Mouse (Mus musculus): ENCODE measurements around the gene Cd63. TPM values are rescaled to one million over a fixed set of nuclear protein-coding genes. Genes with fewer than 3 reads are reported as not detected.

Gene Cd63
- polyA plus RNA-seq, 1 experiment: 2,043 TPM

- Histone ChIP-seq H3ac (ENCODE audit: control insufficient read depth, insufficient read length, low read depth) (peak overlapping the region; percentile 67), H3K79me3 (ENCODE audit: low read depth) (peaks cover 40% of the 10 kb centered on the region), H3K36me3 (ENCODE audit: control insufficient read depth, insufficient read depth) (peaks cover 27% of the 10 kb centered on the region), H3K4me3 (ENCODE audit: insufficient read depth, poor library complexity, severe bottlenecking) (peak overlapping the region; percentile 96), H3K27me3 (ENCODE audit: control insufficient read depth, insufficient read depth, insufficient read length) (no peaks in the 10 kb centered on the region), H3K79me2 (ENCODE audit: control insufficient read depth, insufficient read depth) (peaks cover 50% of the 10 kb centered on the region)
- TF ChIP-seq CEBPB (IDR thresholded peaks at IDR 0.05; ENCODE audit: low read depth) (no peak), CTCF (IDR thresholded peaks at IDR 0.05; ENCODE audit: control insufficient read depth, insufficient read depth, insufficient read length) (no peak), FOSL1 (IDR thresholded peaks at IDR 0.05; ENCODE audit: insufficient read depth, low read length, poor library complexity, severe bottlenecking) (no peak), MYOD1 (IDR thresholded peaks at IDR 0.05; ENCODE audit: control insufficient read depth, insufficient read length, low read depth) (no peak), MYOG (IDR thresholded peaks at IDR 0.05; ENCODE audit: control insufficient read depth, extremely low read depth, insufficient read length) (no peak), MAX (IDR thresholded peaks at IDR 0.05) (no peak), USF1 (IDR thresholded peaks at IDR 0.05; ENCODE audit: low read depth) (no peak)
Observed at GRCm38 (mm10) chr10:128908778-128909448, 8.1 kb downstream of the Cd63 start.

- Histone ChIP-seq H3K79me2 (ENCODE audit: control insufficient read depth, insufficient read depth) (peaks cover 57% of the 10 kb centered on the region), H3K4me3 (ENCODE audit: insufficient read depth, poor library complexity, severe bottlenecking) (peak overlapping the region; percentile 96), H3K79me3 (ENCODE audit: low read depth) (peaks cover 47% of the 10 kb centered on the region), H3ac (ENCODE audit: control insufficient read depth, insufficient read length, low read depth) (peak overlapping the region; percentile 99), H3K36me3 (ENCODE audit: control insufficient read depth, insufficient read depth) (peaks cover 34% of the 10 kb centered on the region), H3K27me3 (ENCODE audit: control insufficient read depth, insufficient read depth, insufficient read length) (no peaks in the 10 kb centered on the region)
- TF ChIP-seq CEBPB (IDR thresholded peaks at IDR 0.05; ENCODE audit: low read depth) (no peak), USF1 (IDR thresholded peaks at IDR 0.05; ENCODE audit: low read depth) (peak; percentile 91), MAX (IDR thresholded peaks at IDR 0.05) (peak; percentile 99), MYOG (IDR thresholded peaks at IDR 0.05; ENCODE audit: control insufficient read depth, extremely low read depth, insufficient read length) (no peak), CTCF (IDR thresholded peaks at IDR 0.05; ENCODE audit: control insufficient read depth, insufficient read depth, insufficient read length) (no peak), MYOD1 (IDR thresholded peaks at IDR 0.05; ENCODE audit: control insufficient read depth, insufficient read length, low read depth) (peak; percentile 96), FOSL1 (IDR thresholded peaks at IDR 0.05; ENCODE audit: insufficient read depth, low read length, poor library complexity, severe bottlenecking) (peak; percentile 52)
Observed at GRCm38 (mm10) chr10:128909567-128910028, 8.8 kb downstream of the Cd63 start.

GRCm38 (mm10) chr10:128910066-128910841, 9.5 kb downstream of the Cd63 start:
- TF ChIP-seq MYOG (IDR thresholded peaks at IDR 0.05; ENCODE audit: control insufficient read depth, extremely low read depth, insufficient read length): no peak
- peak; percentile 18 for TF ChIP-seq MAX (IDR thresholded peaks at IDR 0.05)
- peaks cover 40% of the 10 kb centered on the region for H3K36me3 ChIP-seq (ENCODE audit: control insufficient read depth, insufficient read depth)
- H3K27me3 ChIP-seq (ENCODE audit: control insufficient read depth, insufficient read depth, insufficient read length): no peaks in the 10 kb centered on the region
- H3K79me3 ChIP-seq (ENCODE audit: low read depth): peaks cover 53% of the 10 kb centered on the region
- peak overlapping the region; percentile 96 for H3K4me3 ChIP-seq (ENCODE audit: insufficient read depth, poor library complexity, severe bottlenecking)
- peak overlapping the region; percentile 99 for H3ac ChIP-seq (ENCODE audit: control insufficient read depth, insufficient read length, low read depth)
- peaks cover 64% of the 10 kb centered on the region for H3K79me2 ChIP-seq (ENCODE audit: control insufficient read depth, insufficient read depth)

- Histone ChIP-seq H3ac (ENCODE audit: control insufficient read depth, insufficient read length, low read depth) (peak overlapping the region; percentile 61), H3K4me3 (ENCODE audit: insufficient read depth, poor library complexity, severe bottlenecking) (peak overlapping the region; percentile 96)
Observed at GRCm38 (mm10) chr10:128911430-128911829, 10.6 kb downstream of the Cd63 start.

GRCm38 (mm10) chr10:128912268-128912667, 11.5 kb downstream of the Cd63 start:
- H3K79me3 ChIP-seq (ENCODE audit: low read depth): peaks cover 60% of the 10 kb centered on the region
- TF ChIP-seq CTCF (IDR thresholded peaks at IDR 0.05; ENCODE audit: control insufficient read depth, insufficient read depth, insufficient read length): no peak
- TF ChIP-seq MYOG (IDR thresholded peaks at IDR 0.05; ENCODE audit: control insufficient read depth, extremely low read depth, insufficient read length): no peak
- TF ChIP-seq CEBPB (IDR thresholded peaks at IDR 0.05; ENCODE audit: low read depth): no peak
- no peak for TF ChIP-seq MYOD1 (IDR thresholded peaks at IDR 0.05; ENCODE audit: control insufficient read depth, insufficient read length, low read depth)
- no peak for TF ChIP-seq USF1 (IDR thresholded peaks at IDR 0.05; ENCODE audit: low read depth)
- no peak for TF ChIP-seq FOSL1 (IDR thresholded peaks at IDR 0.05; ENCODE audit: insufficient read depth, low read length, poor library complexity, severe bottlenecking)
- TF ChIP-seq MAX (IDR thresholded peaks at IDR 0.05): no peak

More at GRCm38 (mm10) chr10:128911430-128911829, 10.6 kb downstream of the Cd63 start:
- H3K79me2 ChIP-seq (ENCODE audit: control insufficient read depth, insufficient read depth): peaks cover 76% of the 10 kb centered on the region
- TF ChIP-seq MYOD1 (IDR thresholded peaks at IDR 0.05; ENCODE audit: control insufficient read depth, insufficient read length, low read depth) (no peak), MYOG (IDR thresholded peaks at IDR 0.05; ENCODE audit: control insufficient read depth, extremely low read depth, insufficient read length) (no peak), FOSL1 (IDR thresholded peaks at IDR 0.05; ENCODE audit: insufficient read depth, low read length, poor library complexity, severe bottlenecking) (no peak), MAX (IDR thresholded peaks at IDR 0.05) (no peak), CTCF (IDR thresholded peaks at IDR 0.05; ENCODE audit: control insufficient read depth, insufficient read depth, insufficient read length) (no peak), USF1 (IDR thresholded peaks at IDR 0.05; ENCODE audit: low read depth) (no peak), CEBPB (IDR thresholded peaks at IDR 0.05; ENCODE audit: low read depth) (no peak)
- H3K36me3 ChIP-seq (ENCODE audit: control insufficient read depth, insufficient read depth): peaks cover 52% of the 10 kb centered on the region
- peaks cover 60% of the 10 kb centered on the region for H3K79me3 ChIP-seq (ENCODE audit: low read depth)
- no peaks in the 10 kb centered on the region for H3K27me3 ChIP-seq (ENCODE audit: control insufficient read depth, insufficient read depth, insufficient read length)

More at GRCm38 (mm10) chr10:128912268-128912667, 11.5 kb downstream of the Cd63 start:
- peak overlapping the region; percentile 96 for H3K4me3 ChIP-seq (ENCODE audit: insufficient read depth, poor library complexity, severe bottlenecking)
- H3K79me2 ChIP-seq (ENCODE audit: control insufficient read depth, insufficient read depth): peaks cover 80% of the 10 kb centered on the region
- peak overlapping the region; percentile 63 for H3ac ChIP-seq (ENCODE audit: control insufficient read depth, insufficient read length, low read depth)
- H3K27me3 ChIP-seq (ENCODE audit: control insufficient read depth, insufficient read depth, insufficient read length): no peaks in the 10 kb centered on the region
- H3K36me3 ChIP-seq (ENCODE audit: control insufficient read depth, insufficient read depth): peaks cover 60% of the 10 kb centered on the region
